Mouse (Mus musculus) kidney, adult 11 months (tissue): Measurements from ENCODE around the gene Ncoa3.

Experiments used
- DNase-seq: peaks from one replicate; pipeline ENCODE4 v3.0.0; 2022

The Ncoa3 gene

GRCm38 (mm10) chr2:165970767-165971166 is 21.7 kb upstream of the Ncoa3 start:
- no peak for DNase-seq

DNA sequence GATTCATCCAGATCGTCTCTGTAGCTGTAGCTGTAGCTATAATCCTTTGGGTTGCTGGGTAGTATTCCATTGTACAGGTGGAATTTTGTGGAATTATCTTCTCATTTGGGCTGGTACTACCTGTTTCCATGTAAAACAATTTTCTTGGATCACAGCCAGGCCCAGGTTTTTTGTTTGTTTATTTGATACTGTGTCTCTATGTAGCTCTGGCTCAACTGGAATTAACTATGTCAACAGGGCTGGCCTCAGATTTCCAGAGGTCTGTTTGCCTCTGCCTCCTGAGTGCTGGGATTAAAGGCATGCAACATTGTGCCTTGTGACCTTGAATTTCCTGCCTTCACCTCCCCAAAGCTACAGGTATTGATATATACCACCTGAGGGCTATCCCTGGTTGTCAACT is 18.1 kb upstream of the Ncoa3 start:
- DNase-seq: no peak

- DNase-seq: no peak
Measured at GRCm38 (mm10) chr2:165976186-165976585, 16.2 kb upstream of the Ncoa3 start.

DNA sequence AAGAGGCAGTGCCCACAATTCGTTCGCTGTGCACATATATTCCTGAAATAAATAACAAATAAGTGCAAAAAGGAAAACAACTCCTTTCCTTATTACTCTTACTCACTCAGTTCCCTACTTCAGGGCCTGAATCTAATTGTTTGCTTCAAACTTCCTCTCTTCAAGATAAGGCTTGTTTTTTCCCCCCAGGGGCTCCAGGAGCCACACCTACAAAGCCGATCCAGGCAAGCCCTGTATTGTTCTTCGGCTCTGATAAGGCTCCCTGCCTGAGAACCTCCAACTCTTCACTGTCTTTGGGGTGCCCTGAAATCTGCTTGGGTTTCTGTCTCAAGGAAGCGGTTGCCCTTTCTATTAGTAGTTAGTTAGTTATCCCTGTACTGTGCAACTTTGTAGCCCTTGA is 15.6 kb upstream of the Ncoa3 start:
- no peak for DNase-seq

GRCm38 (mm10) chr2:165978119-165978518 is 14.3 kb upstream of the Ncoa3 start:
- no peak for DNase-seq

DNA sequence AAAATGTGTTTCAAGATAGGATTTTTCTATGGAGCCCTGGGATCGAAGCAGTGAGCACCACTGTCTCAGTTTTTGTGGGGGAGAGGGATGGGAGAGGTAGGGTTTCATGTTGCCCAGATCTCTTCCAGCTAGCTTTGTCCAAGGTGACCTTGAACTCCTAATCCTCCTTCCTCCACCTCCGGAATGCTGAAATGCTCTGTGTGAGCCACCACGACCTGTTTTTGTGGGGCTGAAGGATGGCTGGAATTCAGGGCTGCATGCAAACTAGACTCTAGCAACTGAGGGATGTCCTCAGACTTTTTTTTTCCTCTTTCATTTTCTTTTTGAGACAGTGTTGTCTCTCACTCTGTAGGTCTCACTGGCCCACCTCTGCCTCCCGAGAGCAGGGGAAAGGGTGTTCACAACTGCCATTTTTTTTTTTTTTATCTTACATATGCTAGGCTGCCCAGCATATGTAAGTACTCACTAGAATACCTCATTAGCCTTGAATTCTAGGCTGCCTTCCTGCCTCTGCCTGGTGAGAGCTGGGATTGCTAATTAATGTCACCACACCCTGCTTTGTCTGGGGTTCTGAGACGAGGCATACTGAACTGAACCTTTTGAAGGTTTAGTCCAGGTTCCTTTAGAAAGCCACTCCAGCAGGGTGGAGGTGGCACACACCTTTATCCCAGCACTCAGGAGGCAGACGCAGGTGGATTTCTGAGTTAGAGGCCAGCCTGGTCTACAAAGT is 11.0 kb upstream of the Ncoa3 start:
- peak; percentile 36 for DNase-seq

GRCm38 (mm10) chr2:165982512-165983389 is 9.7 kb upstream of the Ncoa3 start:
- peak; percentile 95 for DNase-seq

DNA sequence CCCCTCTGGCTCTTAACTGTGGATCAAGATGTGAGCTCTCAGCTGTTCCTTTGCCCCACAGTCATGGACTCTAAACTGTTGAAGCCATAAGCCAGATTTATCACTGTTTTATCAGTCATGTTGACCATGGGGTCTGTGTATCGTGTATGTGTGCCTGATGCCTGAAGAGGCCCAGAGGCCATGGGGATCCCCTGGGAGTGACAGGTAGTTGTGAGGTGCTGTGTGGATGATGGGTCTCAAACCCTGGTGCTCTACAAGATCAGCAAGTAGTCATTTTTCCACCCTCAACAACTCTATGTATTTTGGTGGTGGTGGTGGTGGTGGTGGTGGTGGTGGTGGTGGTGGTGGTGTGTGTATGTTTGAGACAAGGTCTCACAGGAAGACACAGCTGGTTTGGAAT is 8.1 kb upstream of the Ncoa3 start:
- no peak for DNase-seq

DNA sequence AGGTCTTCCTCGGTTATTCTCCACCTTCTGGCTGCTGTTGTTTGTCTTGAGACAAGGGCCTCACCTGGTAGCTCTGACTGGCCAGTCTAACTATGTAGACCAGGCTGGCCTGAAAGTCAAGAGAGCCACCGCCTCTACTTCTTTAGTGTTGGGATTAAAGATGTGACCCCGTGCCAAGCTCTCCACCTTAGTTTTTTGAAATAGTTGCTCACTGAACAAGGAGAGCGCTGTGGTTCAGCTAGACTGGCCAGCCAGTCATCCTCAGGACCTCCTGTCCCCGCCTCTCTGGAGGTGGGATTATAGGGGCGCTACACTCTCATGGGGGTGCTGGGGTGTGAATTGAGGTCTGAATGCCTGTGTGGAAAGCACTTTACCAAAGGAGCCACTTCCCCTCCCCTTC is 7.5 kb upstream of the Ncoa3 start:
- no peak for DNase-seq

GRCm38 (mm10) chr2:165985581-165985980 is 6.9 kb upstream of the Ncoa3 start:
- no peak for DNase-seq

GRCm38 (mm10) chr2:165986921-165987453 is 5.4 kb upstream of the Ncoa3 start:
- peak; percentile 90 for DNase-seq

DNA sequence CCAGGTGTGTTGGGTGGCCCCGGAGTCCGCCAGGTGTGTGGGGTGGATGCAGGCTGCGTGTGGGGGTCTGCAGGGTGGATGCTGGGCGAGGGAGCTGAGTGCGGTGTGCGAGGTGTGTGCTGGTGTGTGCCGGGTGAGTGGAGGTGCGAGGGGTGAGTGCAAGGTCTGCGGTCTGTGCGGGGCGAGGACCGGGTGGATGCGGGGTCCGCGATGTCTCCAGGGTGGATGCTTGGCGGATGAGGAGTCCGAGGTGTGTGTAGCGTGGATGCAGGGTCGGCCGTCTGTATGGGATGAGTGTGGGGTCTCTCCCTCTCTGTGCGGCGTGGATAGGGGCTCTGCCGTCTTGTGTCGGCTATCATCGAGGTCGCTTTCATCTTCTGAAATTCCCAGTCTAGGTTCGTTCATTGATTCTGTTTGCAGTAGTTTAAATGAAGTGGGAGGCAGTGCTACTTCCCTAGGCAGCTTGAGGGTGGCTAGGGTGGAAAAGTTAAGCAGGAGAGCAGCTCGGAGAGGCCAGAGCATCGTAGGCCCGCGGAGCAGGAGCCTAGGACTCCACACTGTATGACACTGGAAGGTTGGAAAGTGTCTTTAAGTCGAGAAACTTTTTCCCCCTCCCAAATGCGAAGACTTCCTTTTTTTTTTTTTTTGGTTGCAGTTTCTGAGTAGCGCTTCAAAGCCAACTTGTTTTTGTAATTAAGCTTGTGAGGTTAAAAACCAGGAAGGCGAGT is 901 bp downstream of the Ncoa3 start:
- DNase-seq: no peak

- DNase-seq: no peak
Measured at GRCm38 (mm10) chr2:165994341-165994740, 1.9 kb downstream of the Ncoa3 start.

DNA sequence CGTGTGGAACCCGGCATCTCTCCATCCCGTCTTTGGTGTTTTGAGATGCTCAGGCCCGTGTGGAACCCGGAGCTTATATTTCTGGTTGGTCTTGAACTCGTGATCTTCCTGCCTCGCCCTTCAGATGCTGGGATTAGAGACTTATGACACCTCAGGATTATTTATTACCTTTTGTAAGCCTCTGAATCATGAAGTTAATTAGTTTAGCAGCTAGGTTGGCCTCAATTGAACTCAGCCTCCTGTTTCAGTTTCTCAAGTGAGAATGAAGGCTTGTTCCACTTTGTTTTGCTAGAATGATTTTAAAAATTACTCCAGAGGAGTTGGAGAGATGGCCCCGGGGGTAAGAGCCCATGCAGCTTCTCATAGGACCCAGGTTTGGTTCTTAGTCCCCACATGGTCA is 3.3 kb downstream of the Ncoa3 start:
- no peak for DNase-seq

- DNase-seq: peak; percentile 78
Measured at GRCm38 (mm10) chr2:165996130-165996529, 3.7 kb downstream of the Ncoa3 start.

DNA sequence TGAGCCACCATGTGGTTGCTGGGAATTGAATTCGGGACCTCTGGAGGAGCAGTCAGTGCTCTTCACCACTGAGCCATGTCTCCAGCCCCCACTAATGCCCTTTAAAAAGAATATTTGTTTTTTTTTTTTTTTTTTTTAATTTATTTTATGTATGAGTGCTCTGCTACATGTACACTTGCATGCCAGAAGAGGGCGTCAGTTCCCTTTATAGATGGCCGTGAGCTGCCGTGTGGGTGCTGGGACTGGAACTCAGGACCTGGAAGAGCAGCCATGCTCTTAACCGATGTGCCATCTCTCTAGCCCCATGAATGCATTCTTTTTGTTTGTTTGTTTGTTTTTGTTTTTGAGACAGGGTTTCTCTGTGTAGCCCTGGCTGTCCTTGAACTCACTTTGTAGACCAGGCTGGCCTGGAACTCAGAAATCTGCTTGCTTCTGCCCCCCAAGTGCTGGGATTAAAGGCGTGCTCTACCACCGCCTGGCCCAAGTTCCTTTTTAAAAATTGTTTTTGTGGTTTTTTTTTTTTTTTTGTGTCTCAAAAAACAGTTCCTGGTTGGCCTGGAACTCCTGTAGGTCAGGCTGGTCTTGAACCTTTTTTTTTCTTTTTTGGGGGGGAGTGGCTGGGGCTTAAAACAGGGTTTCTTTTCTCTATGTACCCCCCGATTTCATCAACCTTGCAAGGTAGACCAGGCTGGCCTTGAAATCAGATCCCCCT is 5.0 kb downstream of the Ncoa3 start:
- DNase-seq: no peak

DNA sequence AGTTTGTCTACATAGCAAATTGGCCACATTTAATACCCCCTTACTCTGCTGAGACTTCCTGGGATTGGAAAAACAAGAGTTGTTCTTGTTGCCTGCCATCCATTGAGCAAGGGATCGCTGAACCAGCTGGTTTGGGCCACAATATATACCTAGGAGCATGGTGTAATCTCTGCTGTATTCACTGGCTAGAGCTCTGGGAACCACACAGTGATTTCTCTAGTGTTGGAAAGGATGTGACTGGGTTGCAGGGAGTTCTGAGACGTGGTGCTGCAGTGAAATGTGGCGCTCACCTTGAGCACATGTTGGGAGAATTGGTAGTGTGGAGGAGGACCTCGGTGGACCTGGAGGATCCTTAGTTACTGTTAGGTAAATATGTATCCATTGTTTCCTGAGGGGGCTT is 6.5 kb downstream of the Ncoa3 start:
- DNase-seq: no peak

DNA sequence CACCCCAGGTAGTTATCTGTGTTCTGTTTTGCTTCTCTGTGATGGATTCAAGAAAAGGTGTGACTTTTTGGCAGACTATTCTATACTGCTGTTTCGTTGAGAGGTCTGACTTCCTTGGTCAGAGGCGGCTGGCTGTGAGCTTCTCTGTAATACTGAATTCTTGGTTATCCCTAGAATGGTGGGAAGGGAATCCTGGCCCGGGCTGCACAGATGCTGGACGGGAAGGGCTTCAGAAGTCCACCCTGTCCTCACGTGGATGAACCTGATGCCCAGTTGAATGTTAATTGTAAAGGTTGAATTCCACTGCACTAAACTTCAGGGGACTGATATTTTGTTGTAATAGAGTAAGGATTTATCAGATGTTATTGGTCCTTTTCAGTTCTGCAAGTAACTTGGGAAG is 7.4 kb downstream of the Ncoa3 start:
- peak; percentile 81 for DNase-seq

DNA sequence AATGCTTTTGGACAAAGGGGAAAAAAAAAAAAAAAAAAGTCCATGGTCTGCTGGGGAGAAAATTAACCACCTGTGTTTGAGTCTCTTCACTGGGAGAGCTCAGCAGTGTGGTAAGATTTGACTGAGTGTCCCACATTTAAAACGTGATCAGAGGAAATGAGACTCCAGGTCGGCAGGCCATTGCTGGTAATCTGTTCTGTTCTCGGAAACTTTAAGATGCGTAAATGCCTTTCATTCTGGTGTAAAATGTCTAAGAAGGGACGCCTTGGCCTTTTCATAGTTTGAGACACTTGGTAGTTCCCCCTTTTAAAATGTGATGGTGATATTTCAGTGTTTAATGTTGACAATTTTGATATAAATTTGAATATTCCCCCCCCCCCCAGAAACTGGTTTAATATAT is 7.8 kb downstream of the Ncoa3 start:
- DNase-seq: no peak

DNA sequence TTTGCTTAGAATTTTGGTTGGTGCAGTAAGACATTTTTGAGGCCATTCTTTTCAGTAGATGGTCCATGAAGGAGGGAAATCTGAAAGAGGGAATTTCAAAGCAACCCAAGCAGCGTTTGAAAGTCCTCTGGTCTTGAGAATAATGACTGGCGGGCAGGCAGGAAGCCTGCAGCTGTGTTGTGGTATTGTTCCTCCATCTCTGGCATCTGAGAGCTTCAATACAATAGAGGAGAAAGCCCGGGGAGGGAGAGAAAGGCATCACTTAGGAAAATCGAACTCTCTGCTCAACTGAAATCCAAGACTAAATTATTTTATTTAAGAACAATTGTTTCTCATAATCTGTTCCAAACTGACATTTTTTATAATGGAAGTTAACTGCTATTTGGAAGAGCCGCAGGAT is 8.3 kb downstream of the Ncoa3 start:
- no peak for DNase-seq

- no peak for DNase-seq
Measured at GRCm38 (mm10) chr2:166001362-166001761, 8.9 kb downstream of the Ncoa3 start.

DNA sequence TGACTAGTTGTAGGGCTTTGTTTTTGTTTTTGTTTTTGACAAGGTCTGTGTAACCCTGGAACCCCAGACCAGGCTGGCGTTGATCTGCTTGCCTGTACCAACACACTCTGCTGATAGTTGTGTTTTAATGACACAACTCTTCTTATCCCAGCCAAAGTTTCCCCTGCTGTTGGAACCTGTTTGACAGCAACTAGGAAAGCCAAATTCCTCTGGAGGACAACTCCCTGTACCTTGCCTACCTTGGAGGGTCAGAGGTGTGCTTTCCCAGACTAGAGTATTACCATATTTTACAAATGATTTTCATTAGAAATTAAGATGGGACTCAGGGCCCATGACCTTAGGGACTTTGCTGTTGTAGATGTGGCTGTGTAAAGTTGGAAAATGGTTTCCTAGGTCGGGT is 9.3 kb downstream of the Ncoa3 start:
- no peak for DNase-seq

DNA sequence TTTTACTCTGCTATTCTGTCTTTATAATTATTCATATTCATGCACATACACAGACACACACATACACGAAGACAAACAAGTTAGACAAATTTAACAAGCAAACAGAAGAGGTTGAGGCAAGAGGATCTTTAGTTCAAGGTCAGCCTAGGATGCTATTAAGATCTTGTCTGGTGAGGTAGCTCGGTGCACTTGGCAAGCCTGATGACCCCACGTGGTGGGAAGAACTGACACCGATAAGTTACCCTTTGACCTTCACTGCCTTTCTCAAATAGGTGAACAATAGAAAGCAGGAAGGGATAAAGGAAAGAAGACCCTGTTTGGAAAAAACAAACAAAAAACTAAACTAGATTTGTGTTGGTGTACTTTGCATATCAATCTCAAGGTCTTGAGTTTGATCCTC is 10.0 kb downstream of the Ncoa3 start:
- peak; percentile 66 for DNase-seq
